Mouse (Mus musculus): Measurements from ENCODE around the gene Ankrd13d.

- TF ChIP-seq CHD2 (IDR thresholded peaks at IDR 0.05; ENCODE audit: low read length) = peak; percentile 97
- TF ChIP-seq TCF12 (IDR thresholded peaks at IDR 0.05; ENCODE audit: low read depth, low read length) = peak; percentile 100
Observed at GRCm38 (mm10) chr19:4304251-4304821, 21.4 kb upstream of the Ankrd13d start.
